Mouse (Mus musculus): ENCODE results near the gene Tpk1. TPM values are rescaled to one million over a fixed set of nuclear protein-coding genes. Genes with fewer than 3 reads are reported as not detected.

The Tpk1 gene
- polyA plus RNA-seq, 2 experiments = 3.9 to 5.8 TPM

DNA sequence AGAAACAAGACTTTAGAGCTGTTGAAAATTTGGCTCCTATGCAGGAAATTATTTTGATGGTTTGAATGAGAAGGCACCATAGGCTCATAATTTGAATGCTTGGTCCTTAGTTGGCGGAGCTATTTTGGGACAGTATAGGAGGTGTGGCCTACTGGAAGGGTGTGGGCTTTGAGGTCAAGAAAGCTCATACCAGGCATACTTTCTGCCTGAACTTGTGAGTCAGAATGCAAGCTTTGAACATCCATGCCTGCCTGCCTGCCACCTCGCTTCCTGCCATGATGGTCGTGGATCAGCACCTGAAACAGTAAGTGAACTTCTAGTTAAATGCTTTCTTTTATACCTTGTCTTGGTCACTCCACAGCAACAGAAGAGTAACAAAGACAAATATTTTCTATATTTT lies 283.8 kb downstream of the Tpk1 start:
- no peaks in the 10 kb centered on the region for H3K27me3 ChIP-seq (ENCODE audit: control insufficient read depth, insufficient read depth, low read length)

GRCm38 (mm10) chr6:43373206-43373605 lies 292.9 kb downstream of the Tpk1 start:
- Histone ChIP-seq H3K4me3 (ENCODE audit: insufficient read depth in 1 of 2, low read depth in 2 of 2, low read length in 2 of 2) (no peak overlapping the region), H3K27me3 (ENCODE audit: control insufficient read depth, insufficient read depth, low read length) (no peaks in the 10 kb centered on the region), H3K4me2 (ENCODE audit: low read depth) (no peak overlapping the region), H3K9ac (replicated peaks) (no peak overlapping the region), H3K27ac (no peak overlapping the region), H3K36me3 (replicated peaks; ENCODE audit: control insufficient read depth, insufficient read depth, low read depth) (no peaks in the 10 kb centered on the region), H3K4me1 (replicated peaks; ENCODE audit: control insufficient read depth in 2 of 2, insufficient read depth in 2 of 2, low read length in 1 of 2) (no peaks in the 10 kb centered on the region), H3K9me3 (ENCODE audit: control insufficient read depth, low read length) (no peaks in the 10 kb centered on the region)
- ATAC-seq (ENCODE audit: insufficient read depth) (no peak), DNase-seq (ENCODE audit: low read depth in 3 of 3, low spot score in 3 of 3) (no peak)
- TF ChIP-seq CTCF (IDR thresholded peaks at IDR 0.05; ENCODE audit: low read depth) (no peak), EP300 (IDR thresholded peaks at IDR 0.05; ENCODE audit: low read depth) (no peak)
- 67% methylated on average over 5 of the region's 5 CpGs for WGBS (ENCODE audit: insufficient replicate concordance)

More for the DNA sequence above, 283.8 kb downstream of the Tpk1 start:
- H3K4me1 ChIP-seq (replicated peaks; ENCODE audit: control insufficient read depth in 2 of 2, insufficient read depth in 2 of 2, low read length in 1 of 2) = no peaks in the 10 kb centered on the region
- no peak for ATAC-seq (ENCODE audit: insufficient read depth)
- no peak for DNase-seq (ENCODE audit: low read depth in 3 of 3, low spot score in 3 of 3)
- no peaks in the 10 kb centered on the region for H3K9me3 ChIP-seq (ENCODE audit: control insufficient read depth, low read length)
- TF ChIP-seq EP300 (IDR thresholded peaks at IDR 0.05; ENCODE audit: low read depth) (no peak), CTCF (IDR thresholded peaks at IDR 0.05; ENCODE audit: low read depth) (no peak)
- no peak overlapping the region for H3K9ac ChIP-seq (replicated peaks)
- no peak overlapping the region for H3K27ac ChIP-seq
- 52% methylated on average over 3 of the region's 3 CpGs for WGBS (ENCODE audit: insufficient replicate concordance)
- no peaks in the 10 kb centered on the region for H3K36me3 ChIP-seq (replicated peaks; ENCODE audit: control insufficient read depth, insufficient read depth, low read depth)
- H3K4me2 ChIP-seq (ENCODE audit: low read depth) = no peak overlapping the region
- H3K4me3 ChIP-seq (ENCODE audit: insufficient read depth in 1 of 2, low read depth in 2 of 2, low read length in 2 of 2) = no peak overlapping the region

- 48% methylated on average over 1 of the region's 1 CpGs for WGBS (ENCODE audit: insufficient replicate concordance)
- no peak for ATAC-seq (ENCODE audit: insufficient read depth)
- no peaks in the 10 kb centered on the region for H3K27me3 ChIP-seq (ENCODE audit: control insufficient read depth, insufficient read depth, low read length)
- no peaks in the 10 kb centered on the region for H3K36me3 ChIP-seq (replicated peaks; ENCODE audit: control insufficient read depth, insufficient read depth, low read depth)
- no peak overlapping the region for H3K4me3 ChIP-seq (ENCODE audit: insufficient read depth in 1 of 2, low read depth in 2 of 2, low read length in 2 of 2)
- H3K4me2 ChIP-seq (ENCODE audit: low read depth) = no peak overlapping the region
- H3K4me1 ChIP-seq (replicated peaks; ENCODE audit: control insufficient read depth in 2 of 2, insufficient read depth in 2 of 2, low read length in 1 of 2) = no peaks in the 10 kb centered on the region
- no peaks in the 10 kb centered on the region for H3K9me3 ChIP-seq (ENCODE audit: control insufficient read depth, low read length)
- no peak for DNase-seq (ENCODE audit: low read depth in 3 of 3, low spot score in 3 of 3)
- TF ChIP-seq CTCF (IDR thresholded peaks at IDR 0.05; ENCODE audit: low read depth) (no peak), EP300 (IDR thresholded peaks at IDR 0.05; ENCODE audit: low read depth) (no peak)
- no peak overlapping the region for H3K9ac ChIP-seq (replicated peaks)
- no peak overlapping the region for H3K27ac ChIP-seq
Observed at GRCm38 (mm10) chr6:43367434-43367945, 298.6 kb downstream of the Tpk1 start.

GRCm38 (mm10) chr6:43366952-43367351 lies 299.1 kb downstream of the Tpk1 start:
- no peak for DNase-seq (ENCODE audit: low read depth in 3 of 3, low spot score in 3 of 3)

GRCm38 (mm10) chr6:43363917-43364316 lies 302.2 kb downstream of the Tpk1 start:
- 70% methylated on average over 3 of the region's 3 CpGs for WGBS (ENCODE audit: insufficient replicate concordance)
- TF ChIP-seq CTCF (IDR thresholded peaks at IDR 0.05; ENCODE audit: low read depth) (no peak), EP300 (IDR thresholded peaks at IDR 0.05; ENCODE audit: low read depth) (no peak)

More at GRCm38 (mm10) chr6:43366952-43367351, 299.1 kb downstream of the Tpk1 start:
- TF ChIP-seq CTCF (IDR thresholded peaks at IDR 0.05; ENCODE audit: low read depth) = no peak
- no peak for TF ChIP-seq EP300 (IDR thresholded peaks at IDR 0.05; ENCODE audit: low read depth)
- H3K9ac ChIP-seq (replicated peaks) = no peak overlapping the region
- H3K4me2 ChIP-seq (ENCODE audit: low read depth) = no peak overlapping the region
- 57% methylated on average over 2 of the region's 2 CpGs for WGBS (ENCODE audit: insufficient replicate concordance)
- H3K36me3 ChIP-seq (replicated peaks; ENCODE audit: control insufficient read depth, insufficient read depth, low read depth) = no peaks in the 10 kb centered on the region
- ATAC-seq (ENCODE audit: insufficient read depth) = no peak
- H3K4me3 ChIP-seq (ENCODE audit: insufficient read depth in 1 of 2, low read depth in 2 of 2, low read length in 2 of 2) = no peak overlapping the region
- no peak overlapping the region for H3K27ac ChIP-seq
- no peaks in the 10 kb centered on the region for H3K9me3 ChIP-seq (ENCODE audit: control insufficient read depth, low read length)
- H3K27me3 ChIP-seq (ENCODE audit: control insufficient read depth, insufficient read depth, low read length) = no peaks in the 10 kb centered on the region
- no peaks in the 10 kb centered on the region for H3K4me1 ChIP-seq (replicated peaks; ENCODE audit: control insufficient read depth in 2 of 2, insufficient read depth in 2 of 2, low read length in 1 of 2)

More at GRCm38 (mm10) chr6:43363917-43364316, 302.2 kb downstream of the Tpk1 start:
- no peaks in the 10 kb centered on the region for H3K9me3 ChIP-seq (ENCODE audit: control insufficient read depth, low read length)
- no peak overlapping the region for H3K4me3 ChIP-seq (ENCODE audit: insufficient read depth in 1 of 2, low read depth in 2 of 2, low read length in 2 of 2)
- no peaks in the 10 kb centered on the region for H3K4me1 ChIP-seq (replicated peaks; ENCODE audit: control insufficient read depth in 2 of 2, insufficient read depth in 2 of 2, low read length in 1 of 2)
- DNase-seq (ENCODE audit: low read depth in 3 of 3, low spot score in 3 of 3) = no peak
- no peak for ATAC-seq (ENCODE audit: insufficient read depth)
- no peak overlapping the region for H3K27ac ChIP-seq
- H3K36me3 ChIP-seq (replicated peaks; ENCODE audit: control insufficient read depth, insufficient read depth, low read depth) = no peaks in the 10 kb centered on the region
- H3K27me3 ChIP-seq (ENCODE audit: control insufficient read depth, insufficient read depth, low read length) = no peaks in the 10 kb centered on the region
- no peak overlapping the region for H3K4me2 ChIP-seq (ENCODE audit: low read depth)
- H3K9ac ChIP-seq (replicated peaks) = no peak overlapping the region
